Mouse (Mus musculus) embryonic facial prominence, embryonic 12.5 days (tissue): Measurements from ENCODE around the gene Ehhadh. TPM values are rescaled to one million over a fixed set of nuclear protein-coding genes. Genes with fewer than 3 reads are reported as not detected.

Source experiments
- ATAC-seq: fragments of 200-750 bp; cut with Nextera tagmentation; 2 replicates; pipeline ENCODE4 v1.8.0; 2017; ENCODE audit not compliant: insufficient number of reproducible peaks, insufficient read depth, low FRiP score, low TSS enrichment
- H3K27ac ChIP-seq: fragments of 300-500 bp; sonication (generic); 2 replicates; pipeline ENCODE4 v1.5.1; 2016; ENCODE audit warnings: mild to moderate bottlenecking
- H3K27me3 ChIP-seq: fragments of 300-500 bp; sonication (generic); 2 replicates; pipeline ENCODE4 v1.6.1; 2016; ENCODE audit warnings: mild to moderate bottlenecking, moderate library complexity
- H3K36me3 ChIP-seq: fragments of 300-500 bp; sonication (generic); 2 replicates; pipeline ENCODE4 v1.6.1; 2016; ENCODE audit warnings: mild to moderate bottlenecking
- H3K4me1 ChIP-seq: fragments of 300-500 bp; sonication (generic); 2 replicates; pipeline ENCODE4 v1.6.1; 2016
- H3K4me2 ChIP-seq: fragments of 300-500 bp; sonication (generic); replicated peaks from 2 replicates; pipeline ENCODE4 v1.6.1; 2016; ENCODE audit warnings: mild to moderate bottlenecking, moderate library complexity
- H3K4me3 ChIP-seq: fragments of 300-500 bp; sonication (generic); 2 replicates; pipeline ENCODE4 v1.5.1; 2016; ENCODE audit warnings: mild to moderate bottlenecking
- H3K9ac ChIP-seq: fragments of 300-500 bp; sonication (generic); 2 replicates; pipeline ENCODE4 v1.6.1; 2016; ENCODE audit warnings: mild to moderate bottlenecking, moderate library complexity
- H3K9me3 ChIP-seq: fragments of 300-500 bp; sonication (generic); 2 replicates; pipeline ENCODE4 v1.6.1; 2016; ENCODE audit warnings: mild to moderate bottlenecking, moderate library complexity
- WGBS: fragments of 180-500 bp; shearing (Covaris S2); methylation state at CpG from one replicate; pipeline ENCODE4 v1.1.7; 2016; 5-methylcytosine and 5-hydroxymethylcytosine counted together
- polyA plus RNA-seq: library from polyadenylated mRNA; unstranded; fragments of >200 nt; fragmentation: Nextera tagmentation; extraction: Ambion mirVana; gene quantifications from 2 replicates; pipeline ENCODE4 v1.2.1, GENCODE M21; 2016

The Ehhadh gene
- 2.0 and 2.4 TPM in 2 replicates for polyA plus RNA-seq

DNA sequence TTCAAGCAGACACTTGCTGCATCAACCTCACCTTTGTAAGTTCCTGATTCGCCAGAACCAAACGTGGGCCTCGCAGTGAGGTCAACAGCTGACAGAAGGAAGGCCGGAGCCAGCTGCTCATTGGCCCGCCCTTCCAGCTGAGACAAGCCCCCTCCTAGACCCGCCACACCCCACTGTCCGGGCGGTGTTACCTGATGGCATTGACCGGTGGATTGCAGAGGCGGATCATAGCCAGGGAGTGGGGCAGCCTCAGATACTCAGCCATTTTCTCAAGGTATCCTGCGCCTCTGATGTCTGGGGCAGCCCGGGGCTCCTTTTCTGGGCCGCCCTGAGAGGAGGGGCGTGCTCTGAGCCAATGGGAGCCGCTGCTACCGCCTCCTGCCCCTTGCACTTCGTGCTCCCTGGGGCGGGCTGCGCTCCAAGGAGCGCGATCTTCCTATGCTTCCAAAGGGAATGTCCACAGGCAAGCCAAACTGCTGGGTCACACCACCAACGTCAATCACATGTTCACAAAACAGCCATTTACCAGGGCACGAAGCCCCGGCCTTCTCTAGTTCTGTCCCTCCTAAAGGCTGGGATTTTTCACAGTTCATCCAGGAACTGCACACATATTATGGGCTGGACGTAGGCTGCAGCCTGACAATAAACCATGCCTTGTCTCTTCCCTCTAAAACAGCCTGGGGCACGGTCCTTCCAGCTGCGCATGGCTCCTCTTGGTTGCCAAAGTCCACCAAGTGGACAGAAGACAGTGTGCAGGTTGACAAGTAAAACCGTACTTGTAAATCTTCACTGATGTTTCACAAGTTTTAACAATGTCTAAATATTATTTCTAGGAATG is at the start of gene Ehhadh:
Gene Ehhadh (minus strand): TSS at position 292 of the 838 bp plus-strand sequence.
- peak within 1 kb of the TSS; percentile 59 for H3K9ac ChIP-seq
- peak within 1 kb of the TSS; percentile 76 for H3K4me2 ChIP-seq
- peak within 1 kb of the TSS; percentile 51 for H3K4me3 ChIP-seq
- no peaks in the 10 kb centered on the region for H3K9me3 ChIP-seq
- 7% methylated on average over 28 of the region's 28 CpGs for WGBS
- no peaks in the 10 kb centered on the region for H3K4me1 ChIP-seq
- no peaks in the 10 kb centered on the region for H3K27me3 ChIP-seq
- no peaks in the 10 kb centered on the region for H3K36me3 ChIP-seq
- H3K27ac ChIP-seq, result no peak within 1 kb of the TSS
- peak; percentile 90 for ATAC-seq

DNA sequence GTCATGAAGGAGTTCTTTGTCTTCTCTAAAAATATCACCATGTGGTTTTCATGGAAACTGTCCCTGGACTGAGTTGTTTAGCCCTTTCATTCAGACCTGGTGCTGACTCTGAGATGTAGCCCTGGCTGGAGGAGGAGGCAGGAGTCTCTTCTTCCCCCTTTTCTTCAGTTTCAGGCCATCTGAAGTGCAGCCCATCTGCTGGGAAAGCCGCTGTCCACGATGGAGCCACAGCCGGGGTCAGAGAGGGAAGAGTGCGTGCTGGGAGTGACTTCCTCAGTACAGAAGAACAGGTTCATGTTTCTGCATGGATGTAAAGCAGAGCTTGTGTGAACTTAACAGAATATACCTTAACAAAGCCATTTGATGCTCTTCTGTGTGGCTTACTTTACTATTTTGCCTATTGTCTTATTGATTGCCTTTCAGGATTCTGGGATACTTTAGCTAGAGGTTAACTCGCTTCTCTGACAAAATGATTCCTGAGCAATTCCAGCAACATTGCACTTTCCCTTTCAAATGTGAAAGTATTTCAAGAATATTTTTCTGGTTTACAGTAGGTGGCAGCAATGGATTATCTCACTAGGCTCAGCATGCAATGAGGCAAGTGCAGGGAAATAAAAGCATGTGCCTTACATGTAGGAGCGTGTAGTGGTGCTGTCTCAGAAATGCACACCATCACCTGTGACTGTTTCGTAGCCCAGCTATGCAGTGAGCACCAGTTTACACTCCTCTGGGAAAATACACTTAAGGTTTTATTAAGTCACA is 48.9 kb upstream of the Ehhadh start:
- no peak overlapping the region for H3K9ac ChIP-seq
- 0 out of 2 replicates have a peak, but pooled peaks have one; percentile 56 for ATAC-seq
- H3K36me3 ChIP-seq, result no peaks in the 10 kb centered on the region
- H3K4me2 ChIP-seq, result no peak overlapping the region
- 36% methylated on average over 7 of the region's 7 CpGs for WGBS
- peaks cover 7% of the 10 kb centered on the region for H3K4me1 ChIP-seq
- H3K9me3 ChIP-seq, result no peaks in the 10 kb centered on the region
- no peaks in the 10 kb centered on the region for H3K27me3 ChIP-seq
- 0 out of 2 replicates have a peak overlapping the region, but pooled peaks have one; percentile 0 for H3K27ac ChIP-seq
- H3K4me3 ChIP-seq, result no peak overlapping the region

DNA sequence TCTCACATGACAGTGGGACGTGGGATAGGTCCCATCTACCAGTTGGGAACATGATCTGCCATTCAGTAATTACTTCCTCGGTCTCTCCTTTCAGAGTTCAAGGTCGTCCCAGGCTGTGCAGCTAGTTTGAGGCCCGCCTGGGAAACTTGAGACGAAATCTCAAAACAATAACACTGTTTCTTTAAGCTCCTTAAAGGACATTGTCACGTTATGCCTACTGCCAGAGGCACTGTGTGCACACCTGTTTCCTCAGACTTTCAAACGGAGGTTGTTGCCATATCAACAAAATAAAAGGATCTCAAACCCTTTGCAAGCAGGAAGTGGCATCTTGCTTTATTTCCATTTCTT is 48.0 kb upstream of the Ehhadh start:
- no peak for ATAC-seq
- Histone ChIP-seq H3K9ac (no peak overlapping the region), H3K27ac (no peak overlapping the region), H3K4me2 (no peak overlapping the region), H3K27me3 (no peaks in the 10 kb centered on the region), H3K4me1 (peaks cover 7% of the 10 kb centered on the region), H3K4me3 (no peak overlapping the region), H3K36me3 (no peaks in the 10 kb centered on the region), H3K9me3 (no peaks in the 10 kb centered on the region)
- 15% methylated on average over 7 of the region's 7 CpGs for WGBS

DNA sequence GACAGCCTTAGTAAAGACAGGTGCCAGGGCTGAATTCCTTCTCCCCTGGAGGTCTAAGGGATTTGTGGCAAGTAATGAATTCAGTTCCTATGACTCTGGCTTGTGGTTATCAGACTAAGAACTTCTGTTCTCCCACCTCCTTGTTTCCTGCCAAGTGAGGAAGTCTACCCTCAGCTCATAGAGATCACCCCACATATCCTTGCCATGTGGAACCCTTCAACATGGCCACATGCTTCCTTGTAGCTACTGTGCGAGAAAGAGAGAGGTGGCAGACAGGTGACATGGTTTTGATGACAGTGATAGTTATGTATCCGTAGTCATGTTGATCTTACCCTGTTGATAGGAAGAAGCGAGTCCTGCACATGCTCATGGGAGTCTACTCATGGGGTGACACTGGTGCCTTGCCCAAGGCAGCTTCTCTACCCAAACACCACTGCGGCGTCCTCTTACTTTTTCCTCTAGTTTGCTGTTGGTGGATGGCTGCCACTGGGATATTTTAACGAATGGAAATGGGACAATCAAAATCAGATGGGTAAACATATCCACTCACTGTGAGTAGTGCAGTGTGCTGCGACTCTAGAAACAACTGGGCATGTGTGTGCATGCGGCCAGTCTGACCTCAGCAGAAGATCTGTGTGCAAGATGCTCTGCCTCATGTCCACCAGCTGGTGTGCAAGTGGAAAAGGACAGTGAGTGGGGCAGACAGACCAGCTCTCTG is 47.4 kb upstream of the Ehhadh start:
- H3K9ac ChIP-seq, result no peak overlapping the region
- no peaks in the 10 kb centered on the region for H3K36me3 ChIP-seq
- H3K4me1 ChIP-seq, result peaks cover 7% of the 10 kb centered on the region
- H3K9me3 ChIP-seq, result no peaks in the 10 kb centered on the region
- H3K4me2 ChIP-seq, result no peak overlapping the region
- H3K27me3 ChIP-seq, result no peaks in the 10 kb centered on the region
- no peak overlapping the region for H3K4me3 ChIP-seq
- no peak for ATAC-seq
- H3K27ac ChIP-seq, result no peak overlapping the region
- 58% methylated on average over 8 of the region's 8 CpGs for WGBS

DNA sequence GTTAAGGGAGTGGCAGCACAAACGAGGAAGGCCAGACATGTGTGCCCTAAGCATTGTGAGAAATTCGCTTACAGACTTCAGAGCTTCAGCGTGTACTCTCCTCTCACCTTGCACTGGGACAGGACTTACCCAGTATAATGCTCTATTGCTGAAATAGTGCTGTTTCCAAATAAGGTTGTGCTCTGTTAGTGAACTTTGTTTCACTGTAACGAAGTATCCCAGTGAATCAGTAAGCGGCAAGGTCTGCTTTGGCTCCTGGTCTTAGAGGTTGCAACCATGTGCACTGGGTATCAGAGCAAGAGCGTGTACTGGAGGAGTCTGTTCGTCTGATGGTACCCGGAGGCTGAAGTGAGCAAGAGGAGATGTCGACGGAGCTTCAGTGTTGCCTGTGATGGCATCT is 46.4 kb upstream of the Ehhadh start:
- 82% methylated on average over 10 of the region's 10 CpGs for WGBS
- no peak overlapping the region for H3K27ac ChIP-seq

DNA sequence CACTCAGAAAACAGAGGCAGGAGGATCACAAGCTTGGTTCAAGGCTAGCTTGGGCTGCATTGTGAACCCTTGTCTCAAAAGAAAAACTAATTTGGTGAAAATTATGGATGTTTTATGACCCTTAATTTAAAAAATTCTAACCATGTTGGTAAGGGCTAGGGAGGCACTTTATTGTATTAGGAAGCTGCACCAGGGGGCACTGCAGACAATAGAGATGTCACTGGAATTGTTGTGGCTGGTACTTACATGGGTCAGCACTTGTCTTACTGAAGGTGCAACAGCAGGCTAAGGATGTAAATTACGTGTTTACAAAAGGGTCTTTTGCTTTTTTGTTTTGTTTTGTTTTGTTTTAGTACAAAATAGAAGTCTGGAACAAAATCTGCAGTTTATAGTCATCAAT is 45.9 kb upstream of the Ehhadh start:
- no peak for ATAC-seq
- 73% methylated on average over 1 of the region's 1 CpGs for WGBS
- no peak overlapping the region for H3K9ac ChIP-seq

More for the DNA sequence above, 46.4 kb upstream of the Ehhadh start:
- no peak for ATAC-seq
- Histone ChIP-seq H3K4me2 (no peak overlapping the region), H3K36me3 (no peaks in the 10 kb centered on the region), H3K4me3 (no peak overlapping the region), H3K9me3 (no peaks in the 10 kb centered on the region), H3K9ac (no peak overlapping the region), H3K4me1 (peaks cover 7% of the 10 kb centered on the region), H3K27me3 (no peaks in the 10 kb centered on the region)

DNA sequence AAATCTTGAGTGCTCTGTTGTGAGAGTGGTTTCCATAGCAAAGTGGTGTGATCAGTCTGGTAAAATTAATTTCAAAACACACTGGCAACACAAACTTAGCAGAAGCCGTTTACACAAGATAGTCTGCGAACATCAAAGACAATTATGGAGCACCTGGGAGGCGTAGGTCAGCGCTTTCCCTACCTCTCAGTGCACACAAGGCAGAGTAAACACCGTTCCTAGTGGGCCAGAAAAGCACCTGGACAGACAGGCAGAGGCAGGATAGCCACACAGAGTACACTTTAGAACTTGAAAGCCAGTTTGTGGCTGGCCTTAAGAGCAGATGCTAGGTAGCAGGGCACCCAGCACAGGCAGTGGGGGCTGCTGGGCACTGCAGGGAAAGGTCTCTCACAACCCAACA is 44.2 kb upstream of the Ehhadh start:
- peaks cover 10% of the 10 kb centered on the region for H3K4me1 ChIP-seq
- no peak overlapping the region for H3K27ac ChIP-seq
- ATAC-seq, result no peak
- H3K4me3 ChIP-seq, result no peak overlapping the region
- H3K36me3 ChIP-seq, result no peaks in the 10 kb centered on the region
- 75% methylated on average over 5 of the region's 5 CpGs for WGBS
- H3K9ac ChIP-seq, result no peak overlapping the region
- no peak overlapping the region for H3K4me2 ChIP-seq
- H3K27me3 ChIP-seq, result no peaks in the 10 kb centered on the region
- H3K9me3 ChIP-seq, result no peaks in the 10 kb centered on the region

More for the DNA sequence above, 45.9 kb upstream of the Ehhadh start:
- H3K36me3 ChIP-seq, result no peaks in the 10 kb centered on the region
- H3K27me3 ChIP-seq, result no peaks in the 10 kb centered on the region
- H3K9me3 ChIP-seq, result no peaks in the 10 kb centered on the region
- no peak overlapping the region for H3K4me2 ChIP-seq
- H3K27ac ChIP-seq, result no peak overlapping the region
- H3K4me3 ChIP-seq, result no peak overlapping the region
- peaks cover 7% of the 10 kb centered on the region for H3K4me1 ChIP-seq

DNA sequence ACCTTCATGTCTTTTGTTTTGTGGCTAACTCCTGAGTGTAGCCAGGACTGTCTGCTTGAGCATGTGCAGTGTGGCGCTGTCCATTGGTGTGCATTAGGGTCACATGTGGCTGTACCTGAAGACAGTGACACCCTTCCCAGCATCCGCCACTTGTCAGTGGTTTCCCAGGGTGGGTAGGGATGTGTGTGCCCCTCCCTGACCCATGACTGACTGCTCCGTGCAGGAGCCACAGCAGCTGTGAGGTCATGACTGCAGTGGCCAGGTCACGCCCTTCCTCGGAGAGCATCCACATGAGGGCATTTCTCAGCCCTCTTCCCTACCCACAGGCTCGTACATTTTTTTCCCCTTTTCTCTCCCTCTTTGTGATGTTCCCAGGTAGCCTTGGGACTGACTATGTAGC is 43.2 kb upstream of the Ehhadh start:
- H3K4me3 ChIP-seq, result no peak overlapping the region
- 48% methylated on average over 6 of the region's 6 CpGs for WGBS
- no peaks in the 10 kb centered on the region for H3K27me3 ChIP-seq
- no peaks in the 10 kb centered on the region for H3K9me3 ChIP-seq
- no peaks in the 10 kb centered on the region for H3K36me3 ChIP-seq
- H3K9ac ChIP-seq, result no peak overlapping the region
- peaks cover 10% of the 10 kb centered on the region for H3K4me1 ChIP-seq
- peak; percentile 54; the same call in 1 of the 2 replicates for ATAC-seq
- H3K4me2 ChIP-seq, result no peak overlapping the region
- H3K27ac ChIP-seq, result no peak overlapping the region

DNA sequence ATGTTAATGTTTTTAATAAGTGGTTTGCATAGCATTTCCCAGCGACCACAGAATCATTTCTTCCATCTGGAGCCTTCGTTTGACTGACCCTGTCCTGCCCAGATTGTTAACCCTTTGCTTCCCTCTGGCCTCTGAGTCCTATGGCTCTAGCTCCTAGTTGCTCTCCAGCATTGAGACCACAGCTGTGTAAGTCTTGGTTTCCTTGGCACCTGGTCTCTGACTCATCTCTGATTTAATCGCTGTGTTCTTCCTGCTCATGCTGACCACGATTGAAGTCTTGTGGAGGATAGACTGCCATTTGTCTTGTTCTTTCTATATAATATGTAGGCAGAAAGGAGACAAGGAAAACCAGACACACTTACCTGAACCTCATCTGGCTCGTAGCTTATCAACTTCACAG is 42.1 kb upstream of the Ehhadh start:
- WGBS, result 35% methylated on average over 5 of the region's 5 CpGs
- Histone ChIP-seq H3K4me2 (no peak overlapping the region), H3K4me1 (0 out of 2 replicates have a peak, but pooled peaks cover 3% of the 10 kb centered on the region), H3K27ac (no peak overlapping the region), H3K36me3 (no peaks in the 10 kb centered on the region), H3K4me3 (no peak overlapping the region), H3K27me3 (no peaks in the 10 kb centered on the region), H3K9me3 (no peaks in the 10 kb centered on the region), H3K9ac (no peak overlapping the region)
- no peak for ATAC-seq

DNA sequence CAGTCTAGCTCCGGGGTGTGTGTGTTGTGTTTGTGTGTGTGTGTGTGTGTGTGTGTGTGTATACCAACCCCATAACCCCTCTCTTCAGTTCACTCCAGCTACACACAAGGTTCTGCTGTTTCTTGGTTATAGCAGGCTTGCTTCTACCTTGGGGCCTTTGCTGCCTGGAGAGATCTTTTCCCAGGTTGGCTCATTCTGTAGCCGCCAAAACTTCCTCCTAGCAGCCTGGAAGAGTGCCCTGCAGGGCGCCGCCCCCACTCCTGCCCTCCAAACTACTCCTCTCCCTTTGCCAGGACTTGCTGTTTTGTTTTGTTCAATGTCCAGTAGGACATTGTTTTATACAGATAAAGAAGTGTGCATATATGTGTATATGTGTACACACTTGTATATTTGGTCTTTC is 40.0 kb upstream of the Ehhadh start:
- H3K9ac ChIP-seq, result no peak overlapping the region

DNA sequence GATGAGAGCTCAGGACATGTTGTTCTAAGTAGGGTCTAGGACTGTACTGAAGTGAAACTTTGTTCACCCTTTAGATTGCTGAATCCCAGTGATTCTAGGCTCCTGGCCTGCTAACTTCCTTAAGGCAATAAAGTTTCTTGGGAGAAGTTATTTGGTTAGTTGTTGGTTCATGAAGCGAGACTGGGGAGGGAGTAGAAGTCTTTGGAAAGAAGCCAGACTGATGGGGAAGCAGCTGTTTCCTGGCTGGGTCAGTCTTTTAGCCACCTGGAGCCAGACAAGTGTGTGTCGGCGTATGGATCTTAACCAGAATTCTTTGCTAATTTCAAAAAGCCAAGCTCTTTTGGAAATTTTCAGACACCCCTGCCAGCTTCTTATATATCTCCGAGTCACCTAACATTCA is 39.5 kb upstream of the Ehhadh start:
- 0 out of 2 replicates have a peak, but pooled peaks cover 3% of the 10 kb centered on the region for H3K4me1 ChIP-seq
- no peak overlapping the region for H3K4me2 ChIP-seq
- H3K27me3 ChIP-seq, result no peaks in the 10 kb centered on the region
- no peak overlapping the region for H3K9ac ChIP-seq
- H3K9me3 ChIP-seq, result no peaks in the 10 kb centered on the region
- no peak overlapping the region for H3K27ac ChIP-seq
- H3K4me3 ChIP-seq, result no peak overlapping the region
- 72% methylated on average over 4 of the region's 4 CpGs for whole genome bisulfite sequencing
- no peaks in the 10 kb centered on the region for H3K36me3 ChIP-seq
- no peak for ATAC-seq

More for the DNA sequence above, 40.0 kb upstream of the Ehhadh start:
- Histone ChIP-seq H3K4me2 (no peak overlapping the region), H3K27ac (no peak overlapping the region), H3K9me3 (no peaks in the 10 kb centered on the region), H3K4me3 (no peak overlapping the region), H3K27me3 (no peaks in the 10 kb centered on the region), H3K36me3 (no peaks in the 10 kb centered on the region), H3K4me1 (0 out of 2 replicates have a peak, but pooled peaks cover 3% of the 10 kb centered on the region)
- 80% methylated on average over 4 of the region's 4 CpGs for WGBS
- no peak for ATAC-seq
